Mouse (Mus musculus) hindbrain, embryonic 10.5 days (tissue): Measurements from ENCODE around the gene Hsdl2. TPM values are rescaled to one million over a fixed set of nuclear protein-coding genes. Genes with fewer than 3 reads are reported as not detected.
"Not testable (repeated sequence)": the region's sequence is repeated elsewhere in the genome, so short reads cannot be mapped to it uniquely, and the experiment has no call there.

Experiments
- DNase-seq: peaks from one replicate; pipeline ENCODE4 v3.0.0-alpha.2; 2017; ENCODE audit warnings: low spot score
- H3K27ac ChIP-seq: fragments of 300-500 bp; sonication (generic); 2 replicates; pipeline ENCODE4 v1.5.1; 2016; ENCODE audit warnings: mild to moderate bottlenecking, moderate library complexity
- H3K27me3 ChIP-seq: fragments of 300-500 bp; sonication (generic); 2 replicates; pipeline ENCODE4 v1.6.1; 2016; ENCODE audit warnings: mild to moderate bottlenecking; ENCODE audit not compliant: poor library complexity, insufficient read depth, severe bottlenecking
- H3K36me3 ChIP-seq: fragments of 300-500 bp; sonication (generic); 2 replicates; pipeline ENCODE4 v1.6.1; 2016; ENCODE audit warnings: mild to moderate bottlenecking, moderate library complexity
- H3K4me1 ChIP-seq: fragments of 300-500 bp; sonication (generic); replicated peaks from 2 replicates; pipeline ENCODE4 v1.6.1; 2016; ENCODE audit warnings: mild to moderate bottlenecking
- H3K4me3 ChIP-seq: fragments of 300-500 bp; sonication (generic); 2 replicates; pipeline ENCODE4 v1.5.1; 2016; ENCODE audit warnings: mild to moderate bottlenecking, moderate library complexity
- H3K9me3 ChIP-seq: fragments of 300-500 bp; sonication (generic); 2 replicates; pipeline ENCODE4 v1.6.1; 2016; ENCODE audit warnings: mild to moderate bottlenecking, moderate library complexity
- WGBS: fragments of 180-500 bp; shearing (Covaris S2); methylation state at CpG from one replicate; pipeline ENCODE4 v1.1.7; 2016; 5-methylcytosine and 5-hydroxymethylcytosine counted together
- polyA plus RNA-seq: library from polyadenylated mRNA; unstranded; fragments of >200 nt; fragmentation: Nextera tagmentation; extraction: Ambion mirVana; gene quantifications from 2 replicates; pipeline ENCODE4 v1.2.1, GENCODE M21; 2016

The Hsdl2 gene
- polyA plus RNA-seq, 1 experiment from 2014 or later = 27.6 TPM

DNA sequence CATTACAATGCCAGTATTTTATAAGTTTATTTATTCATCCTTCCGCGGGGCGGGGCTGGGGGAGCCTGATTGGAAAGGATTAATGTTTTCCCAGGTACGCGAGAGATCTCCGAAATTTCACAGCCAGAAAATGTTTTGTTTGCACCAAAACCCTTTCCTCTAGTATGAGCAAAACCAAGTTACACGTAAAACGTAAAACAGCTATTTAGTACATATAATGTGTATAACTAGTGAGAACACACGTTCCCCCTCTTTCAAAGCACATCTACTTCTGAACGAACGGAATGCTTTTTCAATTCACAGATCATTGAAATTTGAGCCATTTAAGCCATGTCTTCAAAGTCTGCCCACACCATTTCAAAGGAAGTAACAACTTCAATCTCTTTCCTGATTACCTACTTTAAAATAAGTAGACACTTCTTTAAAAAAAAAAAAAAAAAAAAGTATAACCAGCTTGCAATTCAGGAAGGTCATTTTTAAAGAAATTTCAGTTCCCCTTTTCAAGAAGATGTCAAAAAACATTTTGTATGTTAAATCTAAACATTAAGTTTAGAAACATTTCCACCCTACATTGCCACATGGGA lies 31.3 kb upstream of the Hsdl2 start:
- no peaks in the 10 kb centered on the region for H3K9me3 ChIP-seq
- peaks cover 4% of the 10 kb centered on the region; the same call in 1 of the 2 replicates for H3K27me3 ChIP-seq
- H3K4me1 ChIP-seq = peaks cover 34% of the 10 kb centered on the region; the same call in 1 of the 2 replicates
- no peaks in the 10 kb centered on the region for H3K36me3 ChIP-seq
- no peak for DNase-seq
- peak overlapping the region; percentile 86 for H3K4me3 ChIP-seq
- peak overlapping the region; percentile 94 for H3K27ac ChIP-seq
- WGBS = 14% methylated on average over 11 of the region's 11 CpGs

DNA sequence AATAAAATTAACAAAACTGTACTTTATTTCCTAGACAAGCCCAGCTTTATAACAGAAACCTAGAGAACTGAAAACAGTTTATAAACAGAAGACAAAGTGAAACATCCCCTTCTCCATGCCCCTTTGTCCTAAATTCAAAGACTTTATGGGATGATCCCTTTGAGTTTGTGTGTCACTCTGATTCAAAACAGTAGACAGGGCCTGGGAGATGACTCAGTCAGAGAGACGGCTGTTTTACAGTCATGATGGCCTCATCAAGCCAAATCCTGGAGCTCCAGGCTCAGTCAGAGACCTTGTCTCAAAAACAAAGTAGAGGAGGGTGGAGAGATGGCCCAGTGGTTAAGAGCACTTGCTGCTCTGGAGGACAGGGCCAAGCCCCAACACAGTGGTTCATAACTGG lies 29.5 kb upstream of the Hsdl2 start:
- H3K36me3 ChIP-seq = no peaks in the 10 kb centered on the region
- H3K9me3 ChIP-seq = no peaks in the 10 kb centered on the region
- no peak overlapping the region for H3K4me3 ChIP-seq
- WGBS = 85% methylated on average over 1 of the region's 1 CpGs
- H3K4me1 ChIP-seq = peaks cover 28% of the 10 kb centered on the region; the same call in 1 of the 2 replicates
- no peak overlapping the region for H3K27ac ChIP-seq
- peaks cover 4% of the 10 kb centered on the region; the same call in 1 of the 2 replicates for H3K27me3 ChIP-seq
- DNase-seq = no peak

DNA sequence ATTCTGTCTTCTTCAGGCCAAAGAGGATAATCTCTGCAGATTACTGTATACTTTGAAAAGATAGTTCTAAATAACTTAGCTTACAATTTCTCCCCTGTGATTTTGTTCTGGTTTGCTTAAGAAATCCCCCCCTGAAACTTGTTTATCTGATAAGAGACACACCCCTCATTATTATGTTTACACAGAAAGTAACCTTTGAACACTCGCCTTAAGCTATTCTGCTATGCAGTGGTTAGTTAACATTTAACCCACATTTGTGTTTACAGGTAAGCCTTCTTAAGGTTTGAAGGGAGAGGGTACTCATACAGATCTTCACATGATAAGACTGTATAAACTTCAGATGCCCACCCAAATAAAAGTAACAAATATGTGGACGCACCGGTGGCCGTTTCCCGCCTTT lies 28.5 kb upstream of the Hsdl2 start:
- no peak for DNase-seq

DNA sequence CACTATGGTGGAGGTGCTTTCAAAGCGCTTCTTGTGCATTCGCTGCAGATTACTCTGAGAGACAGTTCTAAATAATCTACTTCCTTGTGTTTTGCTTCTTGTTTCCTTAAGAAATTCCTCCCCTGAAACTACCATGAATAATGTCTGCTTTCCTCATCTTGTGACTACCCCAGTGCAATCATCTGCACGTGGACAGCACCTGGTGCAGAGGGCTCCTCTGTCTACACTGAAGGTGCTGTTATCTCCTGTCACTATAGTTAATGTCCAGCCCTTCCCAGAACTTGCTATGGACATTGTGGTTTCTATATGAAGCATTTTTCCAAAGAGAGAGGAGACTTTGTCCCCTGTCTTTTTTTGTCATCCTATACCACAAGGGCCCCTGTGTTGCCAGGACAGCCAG lies 27.8 kb upstream of the Hsdl2 start:
- Histone ChIP-seq H3K27ac (no peak overlapping the region), H3K27me3 (peaks cover 4% of the 10 kb centered on the region; the same call in 1 of the 2 replicates), H3K4me3 (no peak overlapping the region), H3K9me3 (no peaks in the 10 kb centered on the region), H3K4me1 (peaks cover 14% of the 10 kb centered on the region; the same call in 1 of the 2 replicates), H3K36me3 (no peaks in the 10 kb centered on the region)
- 75% methylated on average over 3 of the region's 3 CpGs for WGBS
- no peak for DNase-seq

More for the DNA sequence above, 28.5 kb upstream of the Hsdl2 start:
- peaks cover 4% of the 10 kb centered on the region; the same call in 1 of the 2 replicates for H3K27me3 ChIP-seq
- H3K27ac ChIP-seq = no peak overlapping the region
- peaks cover 18% of the 10 kb centered on the region; the same call in 1 of the 2 replicates for H3K4me1 ChIP-seq
- H3K4me3 ChIP-seq = no peak overlapping the region
- H3K9me3 ChIP-seq = no peaks in the 10 kb centered on the region
- H3K36me3 ChIP-seq = no peaks in the 10 kb centered on the region
- 91% methylated on average over 5 of the region's 5 CpGs for WGBS

DNA sequence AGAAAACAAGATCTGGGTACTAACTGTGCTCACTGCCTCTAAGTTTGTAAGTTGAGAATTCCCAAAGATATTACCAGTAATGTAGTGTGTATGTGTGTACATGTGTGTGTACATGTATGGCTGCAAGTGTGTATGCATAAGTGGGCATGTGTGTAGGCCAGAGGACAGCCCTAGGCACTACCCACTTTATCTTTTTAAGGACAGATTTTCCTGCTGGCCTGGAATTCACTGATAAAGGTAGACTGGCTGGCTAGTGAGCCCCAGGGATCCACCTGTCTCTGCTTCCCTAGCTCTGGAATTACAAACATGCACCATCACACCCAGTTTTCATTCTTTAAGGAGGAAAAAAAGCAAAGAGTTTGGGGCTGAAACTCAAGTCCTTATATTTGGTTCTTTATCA lies 26.2 kb upstream of the Hsdl2 start:
- no peaks in the 10 kb centered on the region for H3K9me3 ChIP-seq
- no peak overlapping the region for H3K27ac ChIP-seq
- DNase-seq = no peak
- peaks cover 4% of the 10 kb centered on the region; the same call in 1 of the 2 replicates for H3K27me3 ChIP-seq
- no peak overlapping the region for H3K4me3 ChIP-seq
- no peaks in the 10 kb centered on the region for H3K36me3 ChIP-seq
- H3K4me1 ChIP-seq = no peaks in the 10 kb centered on the region

DNA sequence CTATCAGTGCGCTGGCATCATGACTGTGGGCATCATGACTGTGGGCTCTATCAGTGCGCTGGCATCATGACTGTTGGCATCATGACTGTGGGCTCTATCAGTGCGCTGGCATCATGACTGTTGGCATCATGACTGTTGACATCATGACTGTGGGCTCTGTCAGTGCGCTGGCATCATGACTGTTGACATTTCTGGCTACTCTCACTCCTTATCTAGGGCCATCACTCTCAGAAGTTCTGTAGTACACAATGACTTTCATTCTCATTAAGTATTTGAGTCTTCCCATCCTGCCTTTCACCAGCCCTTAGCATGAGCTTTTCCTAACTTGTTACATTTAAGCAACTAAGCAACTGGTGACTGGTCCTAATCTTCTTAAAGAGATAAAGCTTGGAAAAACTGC lies 24.0 kb upstream of the Hsdl2 start:
- H3K27me3 ChIP-seq, H3K36me3 ChIP-seq, DNase-seq, H3K27ac ChIP-seq, H3K9me3 ChIP-seq, H3K4me3 ChIP-seq, H3K4me1 ChIP-seq: not testable (repeated sequence)
- WGBS = 89% methylated on average over 4 of the region's 4 CpGs

DNA sequence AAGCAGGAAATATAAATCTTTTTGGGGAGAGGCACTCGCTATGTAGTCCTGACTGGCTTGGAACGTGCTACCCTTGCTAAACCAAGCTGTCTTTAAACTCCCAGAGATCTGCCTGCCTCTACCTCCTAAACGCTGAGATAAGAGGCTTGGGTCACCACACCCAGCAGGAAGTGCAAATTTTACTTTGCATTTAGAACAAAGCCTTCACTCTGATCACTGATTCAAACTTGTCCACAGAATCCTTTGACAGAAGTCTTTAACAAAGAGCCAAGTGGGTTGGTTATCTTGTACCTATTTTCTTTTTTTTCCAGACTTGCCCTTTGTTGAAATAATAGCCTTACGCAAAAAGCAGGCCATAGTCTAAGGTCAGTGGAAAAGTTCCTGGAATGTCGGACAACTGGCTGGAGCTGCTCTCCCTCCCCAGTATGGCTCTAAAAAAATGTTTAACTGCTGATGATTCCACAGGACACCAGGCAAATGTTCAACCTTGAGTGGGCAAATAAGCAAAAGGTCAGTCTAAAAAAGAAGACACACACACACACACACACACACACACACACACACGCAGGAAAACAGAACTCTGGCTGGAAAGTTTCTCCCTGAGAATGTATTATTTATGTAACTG lies 23.2 kb upstream of the Hsdl2 start:
- H3K4me1 ChIP-seq = no peaks in the 10 kb centered on the region
- WGBS = 70% methylated on average over 6 of the region's 6 CpGs
- no peak overlapping the region for H3K27ac ChIP-seq
- no peak for DNase-seq
- no peaks in the 10 kb centered on the region for H3K9me3 ChIP-seq
- no peak overlapping the region for H3K4me3 ChIP-seq
- no peaks in the 10 kb centered on the region for H3K27me3 ChIP-seq
- H3K36me3 ChIP-seq = no peaks in the 10 kb centered on the region

DNA sequence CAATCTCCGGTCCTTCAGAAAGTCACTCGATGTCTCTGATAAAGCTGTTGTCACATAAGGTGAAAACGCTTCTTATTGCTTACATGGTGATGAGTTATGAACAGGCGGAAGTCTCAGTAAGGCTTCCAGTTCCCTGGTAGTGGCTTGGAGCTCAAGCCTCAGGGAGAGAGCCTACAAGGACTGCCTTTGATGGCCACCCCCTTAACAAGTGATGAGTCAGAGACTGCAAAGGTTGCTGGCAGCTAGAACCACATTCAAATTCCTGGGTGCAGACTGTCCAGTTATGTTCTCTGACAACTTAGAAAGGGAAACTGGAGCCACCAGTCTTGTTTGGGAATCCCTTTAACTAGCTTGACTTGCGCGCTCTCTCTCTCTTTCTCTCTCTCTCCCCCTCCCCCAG lies 21.2 kb upstream of the Hsdl2 start:
- H3K9me3 ChIP-seq = no peaks in the 10 kb centered on the region
- WGBS = 95% methylated on average over 6 of the region's 6 CpGs
- DNase-seq = no peak
- no peak overlapping the region for H3K4me3 ChIP-seq
- H3K27me3 ChIP-seq = no peaks in the 10 kb centered on the region
- no peaks in the 10 kb centered on the region for H3K36me3 ChIP-seq
- no peak overlapping the region for H3K27ac ChIP-seq
- no peaks in the 10 kb centered on the region for H3K4me1 ChIP-seq

DNA sequence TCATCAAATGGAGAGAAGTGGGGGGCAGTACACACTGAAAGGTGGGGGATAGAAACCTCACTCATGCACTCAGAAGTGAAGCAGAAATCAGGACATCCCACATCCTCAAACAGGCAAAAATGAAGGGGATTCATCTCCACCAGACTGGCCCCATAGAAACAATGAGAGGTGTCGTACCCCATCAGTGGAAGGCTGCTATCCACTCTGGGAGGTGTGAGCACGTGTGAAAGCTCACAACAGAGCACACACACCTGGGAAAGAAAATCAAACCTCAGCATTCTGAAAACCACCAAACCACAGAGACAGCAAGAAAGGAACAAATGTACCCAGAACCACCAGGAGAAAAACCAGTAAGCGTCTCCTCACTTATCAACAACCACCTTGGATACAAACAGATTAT lies 17.2 kb upstream of the Hsdl2 start:
- H3K36me3 ChIP-seq = no peaks in the 10 kb centered on the region
- no peak overlapping the region for H3K27ac ChIP-seq
- no peak for DNase-seq
- H3K9me3 ChIP-seq = peaks cover 4% of the 10 kb centered on the region; the same call in 1 of the 2 replicates
- WGBS = 82% methylated on average over 3 of the region's 3 CpGs
- H3K4me1 ChIP-seq = no peaks in the 10 kb centered on the region
- H3K27me3 ChIP-seq = no peaks in the 10 kb centered on the region
- no peak overlapping the region for H3K4me3 ChIP-seq

DNA sequence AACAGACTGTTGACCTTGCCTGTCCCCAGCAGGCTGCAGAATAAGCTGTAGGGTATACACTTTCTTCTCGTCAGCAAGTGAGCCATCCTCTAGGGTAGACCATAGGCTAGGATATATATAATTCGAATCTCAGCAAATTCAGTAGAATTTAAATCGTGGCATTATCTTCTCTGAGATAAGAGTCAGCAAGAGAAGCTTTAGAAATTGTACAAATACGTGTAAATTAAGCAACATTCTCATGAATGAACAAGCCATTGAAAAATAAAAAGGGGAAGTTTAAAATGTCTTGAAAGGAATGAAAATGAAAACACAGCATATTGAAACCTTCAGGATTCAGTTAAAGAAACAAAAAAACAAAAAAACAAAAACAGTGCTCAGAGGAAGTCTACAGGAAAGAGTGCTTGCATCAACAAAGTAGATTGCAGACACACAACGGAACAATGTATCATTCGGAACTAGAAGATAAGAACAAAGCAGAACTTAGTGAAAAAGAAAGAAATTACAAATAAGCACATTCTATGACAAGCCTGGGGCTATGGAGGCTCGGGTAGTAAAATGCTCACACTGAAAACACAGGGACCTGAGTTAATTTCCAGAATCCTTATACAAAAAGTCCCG lies 15.7 kb upstream of the Hsdl2 start:
- H3K27ac ChIP-seq = no peak overlapping the region
- 81% methylated on average over 8 of the region's 8 CpGs for WGBS
- H3K27me3 ChIP-seq = no peaks in the 10 kb centered on the region
- H3K36me3 ChIP-seq = no peaks in the 10 kb centered on the region
- H3K4me1 ChIP-seq = no peaks in the 10 kb centered on the region
- H3K4me3 ChIP-seq = no peak overlapping the region
- H3K9me3 ChIP-seq = peaks cover 4% of the 10 kb centered on the region; the same call in 1 of the 2 replicates
- DNase-seq = no peak

DNA sequence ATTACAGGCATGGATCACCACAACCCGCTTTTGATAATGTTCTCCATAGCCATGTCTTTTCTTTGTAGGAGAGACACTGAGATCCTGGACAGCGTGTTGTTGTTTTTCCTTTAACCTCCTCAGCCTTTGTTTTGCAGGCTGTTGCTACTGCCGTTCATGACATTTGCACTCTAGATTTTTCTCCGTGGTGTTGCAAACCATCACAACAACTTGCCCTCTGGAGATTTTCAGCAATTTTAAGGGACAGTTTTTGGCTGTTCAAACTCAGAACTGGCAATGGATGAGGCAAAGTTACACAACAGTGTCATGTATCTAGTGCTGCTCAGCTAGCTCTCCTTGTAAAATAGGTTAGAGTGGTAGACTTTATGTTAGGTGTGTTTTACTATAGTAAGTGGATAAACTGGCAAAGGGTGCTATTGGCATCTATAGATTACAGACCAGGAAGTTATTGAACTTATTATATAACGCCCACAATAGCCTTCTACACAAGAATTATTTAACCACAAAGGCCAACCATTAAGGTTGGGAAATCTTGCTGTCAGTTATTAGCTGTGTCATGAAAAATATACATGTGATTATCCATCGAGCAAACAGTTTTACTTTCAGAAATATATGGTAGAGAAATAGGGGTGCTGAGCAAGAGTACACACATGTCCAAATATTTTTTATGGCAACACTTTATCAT lies 13.6 kb upstream of the Hsdl2 start:
- Histone ChIP-seq H3K27ac (no peak overlapping the region), H3K9me3 (peaks cover 4% of the 10 kb centered on the region; the same call in 1 of the 2 replicates), H3K4me1 (no peaks in the 10 kb centered on the region), H3K27me3 (no peaks in the 10 kb centered on the region), H3K36me3 (no peaks in the 10 kb centered on the region), H3K4me3 (no peak overlapping the region)
- no peak for DNase-seq
- WGBS = 87% methylated on average over 6 of the region's 6 CpGs

DNA sequence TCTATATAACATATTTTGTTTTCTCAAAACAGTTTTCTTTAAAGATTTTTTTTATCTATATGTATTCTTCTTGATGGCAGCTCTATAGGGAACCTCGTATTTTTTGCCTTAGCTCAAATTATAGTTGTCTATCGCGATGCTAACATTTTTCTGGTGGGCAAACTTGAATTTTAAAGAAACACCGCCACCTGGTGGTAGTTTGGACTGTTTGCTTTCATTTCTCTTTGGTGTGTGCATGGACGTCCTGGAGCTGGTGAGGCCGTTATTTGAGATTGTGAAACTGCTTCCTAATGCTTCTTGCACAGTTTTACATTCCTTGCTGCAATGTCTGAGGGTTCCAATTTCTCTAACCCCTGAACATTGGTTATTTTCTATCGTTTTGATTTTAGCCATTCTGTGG lies 11.8 kb upstream of the Hsdl2 start:
- WGBS = 9% methylated on average over 7 of the region's 7 CpGs
- no peaks in the 10 kb centered on the region for H3K36me3 ChIP-seq
- DNase-seq = peak; percentile 63
- H3K9me3 ChIP-seq = peaks cover 4% of the 10 kb centered on the region; the same call in 1 of the 2 replicates
- no peaks in the 10 kb centered on the region for H3K4me1 ChIP-seq
- no peaks in the 10 kb centered on the region for H3K27me3 ChIP-seq
- no peak overlapping the region for H3K27ac ChIP-seq
- no peak overlapping the region for H3K4me3 ChIP-seq

DNA sequence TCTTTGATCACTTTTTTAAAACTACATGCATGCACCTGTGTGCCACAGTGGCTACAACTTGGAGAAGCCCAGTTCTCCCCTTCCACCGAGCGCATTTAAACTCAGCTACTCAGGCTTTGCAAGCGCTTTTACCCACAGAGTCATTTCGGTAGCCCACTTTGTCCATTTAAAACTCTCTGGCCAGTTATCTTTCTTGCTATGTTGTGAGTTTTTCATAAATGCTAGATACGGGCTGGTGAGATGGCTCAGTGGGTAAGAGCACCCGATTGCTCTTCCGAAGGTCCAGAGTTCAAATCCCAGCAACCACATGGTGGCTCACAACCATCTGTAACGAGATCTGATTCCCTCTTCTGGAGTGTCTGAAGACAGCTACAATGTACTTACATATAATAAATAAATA lies 10.8 kb upstream of the Hsdl2 start:
- H3K9me3 ChIP-seq, H3K27me3 ChIP-seq, H3K4me3 ChIP-seq, H3K4me1 ChIP-seq, DNase-seq, H3K27ac ChIP-seq, H3K36me3 ChIP-seq: not testable (repeated sequence)
- WGBS = 90% methylated on average over 8 of the region's 8 CpGs
